Mouse (Mus musculus): ENCODE measurements at regions not wholly inside any gene's neighbourhood (a gene's known extent, or its start where the extent isn't known, plus 50 kb on each side); places are given as distances from the start of the nearest gene placed in this dataset.

DNA sequence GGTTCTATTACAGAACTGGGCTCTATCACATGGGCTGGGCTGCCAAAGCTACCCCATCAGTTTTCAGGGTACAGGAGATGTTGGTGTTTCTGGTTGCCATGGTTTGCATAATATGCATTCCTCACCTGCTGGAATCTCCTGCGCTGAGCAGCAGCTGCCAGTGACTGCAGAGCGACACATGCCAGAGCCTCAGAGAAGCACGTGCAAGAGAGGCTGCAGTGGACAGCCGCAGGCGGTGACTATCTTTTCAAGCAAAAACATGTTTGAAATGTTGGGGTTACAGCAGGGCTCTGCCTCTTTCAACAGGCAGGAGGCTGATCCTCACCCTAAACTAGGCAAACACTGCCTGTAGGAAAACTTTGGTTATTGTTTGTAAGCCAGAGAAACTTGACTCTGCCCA lies 83.7 kb upstream of the Vav3 start:
- TF ChIP-seq MAFK (IDR thresholded peaks at IDR 0.05; ENCODE audit: borderline replicate concordance, low read depth, low read length) (no peak), ELF1 (IDR thresholded peaks at IDR 0.05; ENCODE audit: low read depth, low read length) (no peak), MXI1 (IDR thresholded peaks at IDR 0.05; ENCODE audit: low read depth, low read length) (no peak)
